Mouse (Mus musculus) liver, embryonic 14.5 days (tissue): ENCODE measurements around the gene Vamp8. TPM values are rescaled to one million over a fixed set of nuclear protein-coding genes. Genes with fewer than 3 reads are reported as not detected.
A peak's percentile ranks its signal among the peaks of the same experiment; 100 is the strongest.

Source experiments
- ATAC-seq: fragments of 200-750 bp; cut with Nextera tagmentation; 2 replicates; pipeline ENCODE4 v1.8.0; 2017; ENCODE audit warnings: moderate number of reproducible peaks, mild to moderate bottlenecking, moderate library complexity; ENCODE audit not compliant: insufficient read depth
- DNase-seq, 3 experiments: peaks; one replicate each; pipeline ENCODE4 v3.0.0-alpha.2; 2012 to 2013; ENCODE audit warnings: low read depth in 3 of 3, low spot score in 3 of 3
- H3K27ac ChIP-seq: fragments of 300-500 bp; sonication (generic); 2 replicates; pipeline ENCODE4 v1.5.1; 2014; ENCODE audit warnings: moderate library complexity, mild to moderate bottlenecking, control low read depth, inconsistent platforms
- H3K27me3 ChIP-seq: fragments of 300-500 bp; sonication (generic); 2 replicates; pipeline ENCODE4 v1.6.1; 2014; ENCODE audit warnings: mild to moderate bottlenecking, low read length, moderate library complexity; ENCODE audit not compliant: control insufficient read depth, insufficient read depth
- H3K36me3 ChIP-seq: fragments of 300-500 bp; sonication (generic); replicated peaks from 2 replicates; pipeline ENCODE4 v1.6.1; 2014; ENCODE audit warnings: low read depth; ENCODE audit not compliant: control insufficient read depth, insufficient read depth
- H3K4me1 ChIP-seq, 2 experiments: fragments of 200-500 bp in 1 of 2; fragments of 300-500 bp in 1 of 2; sonication (generic) in 1 of 2; replicated peaks; 2 replicates each; pipeline ENCODE4 v1.6.1; 2012 to 2014; ENCODE audit warnings: antibody characterized with exemption in 1 of 2, inconsistent platforms in 1 of 2, low read length in 1 of 2; ENCODE audit not compliant: control insufficient read depth in 2 of 2, insufficient read depth in 2 of 2
- H3K4me2 ChIP-seq: fragments of 300-500 bp; sonication (generic); 2 replicates; pipeline ENCODE4 v1.6.1; 2014; ENCODE audit warnings: low read depth, mild to moderate bottlenecking, control low read depth, moderate library complexity
- H3K4me3 ChIP-seq, 2 experiments: fragments of 200-500 bp in 1 of 2; fragments of 300-500 bp in 1 of 2; sonication (generic) in 1 of 2; 2 replicates each; pipeline ENCODE4 v1.5.1; 2012 to 2014; ENCODE audit warnings: low read depth in 2 of 2, low read length in 2 of 2, mild to moderate bottlenecking in 2 of 2, control low read depth in 1 of 2, inconsistent platforms in 1 of 2, moderate library complexity in 1 of 2; ENCODE audit not compliant: insufficient read depth in 1 of 2
- H3K9ac ChIP-seq: fragments of 300-500 bp; sonication (generic); replicated peaks from 2 replicates; pipeline ENCODE4 v1.6.1; 2014; ENCODE audit warnings: mild to moderate bottlenecking, control low read depth, moderate library complexity
- H3K9me3 ChIP-seq: fragments of 300-500 bp; sonication (generic); 2 replicates; pipeline ENCODE4 v1.6.1; 2016; ENCODE audit warnings: low read length, mixed read lengths; ENCODE audit not compliant: control insufficient read depth
- CTCF ChIP-seq: IDR thresholded peaks from 2 replicates; pipeline ENCODE4 v1.5.1; 2016; ENCODE audit warnings: antibody characterized with exemption, low read depth, control low read depth
- EP300 ChIP-seq: IDR thresholded peaks from 2 replicates; pipeline ENCODE4 v1.6.1; 2016; ENCODE audit warnings: antibody characterized with exemption, low read depth
- WGBS: fragments of 180-500 bp; shearing (Covaris S2); extraction: QIAGEN DNeasy Blood & Tissue Kit; methylation state at CpG from one replicate; pipeline ENCODE4 v1.1.7; 2014; ENCODE audit not compliant: insufficient replicate concordance; 5-methylcytosine and 5-hydroxymethylcytosine counted together
- polyA plus RNA-seq, 2 experiments: library from polyadenylated mRNA; depleted of rRNA in 1 of 2; stranded (reverse) in 1 of 2; unstranded in 1 of 2; fragments of >200 nt; fragmentation: Nextera tagmentation in 1 of 2; extraction: Ambion mirVana in 1 of 2; gene quantifications; 2 replicates each; pipeline versions ENCODE4 v1.2.1 to v1.2.3; 2012 to 2014

Vamp8 gene
- polyA plus RNA-seq, 2 experiments, result 188 to 276 TPM

DNA sequence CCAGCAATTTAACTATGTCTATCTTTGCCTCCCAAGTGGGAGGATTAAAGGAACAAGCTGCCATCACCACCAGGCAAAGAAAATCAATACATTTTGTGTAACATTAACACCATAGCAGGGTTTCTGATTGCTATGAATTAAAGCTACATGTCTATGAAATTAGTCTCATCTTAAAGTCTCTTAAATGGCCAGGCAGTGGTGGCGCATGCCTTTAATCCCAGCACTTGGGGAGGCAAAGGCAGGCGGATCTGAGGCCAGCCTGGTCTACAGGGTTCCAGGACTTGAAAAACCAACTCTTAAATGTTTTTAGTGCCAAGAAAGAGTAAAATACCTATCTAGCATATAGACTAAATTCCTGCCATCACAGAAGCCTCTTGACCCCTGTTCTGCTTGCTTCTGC, 41.6 kb upstream of the Vamp8 start:
- no peak overlapping the region for H3K27ac ChIP-seq
- H3K9ac ChIP-seq, result no peak overlapping the region
- no peaks in the 10 kb centered on the region for H3K9me3 ChIP-seq
- ATAC-seq, result 0 out of 2 replicates have a peak, but pooled peaks have one; percentile 2
- 82% methylated on average over 2 of the region's 2 CpGs for WGBS
- no peak overlapping the region for H3K4me3 ChIP-seq
- TF ChIP-seq EP300 (no peak), CTCF (no peak)
- H3K27me3 ChIP-seq, result no peaks in the 10 kb centered on the region
- H3K4me1 ChIP-seq, result peaks cover 0 to under 1% of the 10 kb centered on the region in 2 experiments; a peak in 1 of 4 replicates
- no peak for DNase-seq
- peaks cover 68% of the 10 kb centered on the region for H3K36me3 ChIP-seq
- H3K4me2 ChIP-seq, result no peak overlapping the region

DNA sequence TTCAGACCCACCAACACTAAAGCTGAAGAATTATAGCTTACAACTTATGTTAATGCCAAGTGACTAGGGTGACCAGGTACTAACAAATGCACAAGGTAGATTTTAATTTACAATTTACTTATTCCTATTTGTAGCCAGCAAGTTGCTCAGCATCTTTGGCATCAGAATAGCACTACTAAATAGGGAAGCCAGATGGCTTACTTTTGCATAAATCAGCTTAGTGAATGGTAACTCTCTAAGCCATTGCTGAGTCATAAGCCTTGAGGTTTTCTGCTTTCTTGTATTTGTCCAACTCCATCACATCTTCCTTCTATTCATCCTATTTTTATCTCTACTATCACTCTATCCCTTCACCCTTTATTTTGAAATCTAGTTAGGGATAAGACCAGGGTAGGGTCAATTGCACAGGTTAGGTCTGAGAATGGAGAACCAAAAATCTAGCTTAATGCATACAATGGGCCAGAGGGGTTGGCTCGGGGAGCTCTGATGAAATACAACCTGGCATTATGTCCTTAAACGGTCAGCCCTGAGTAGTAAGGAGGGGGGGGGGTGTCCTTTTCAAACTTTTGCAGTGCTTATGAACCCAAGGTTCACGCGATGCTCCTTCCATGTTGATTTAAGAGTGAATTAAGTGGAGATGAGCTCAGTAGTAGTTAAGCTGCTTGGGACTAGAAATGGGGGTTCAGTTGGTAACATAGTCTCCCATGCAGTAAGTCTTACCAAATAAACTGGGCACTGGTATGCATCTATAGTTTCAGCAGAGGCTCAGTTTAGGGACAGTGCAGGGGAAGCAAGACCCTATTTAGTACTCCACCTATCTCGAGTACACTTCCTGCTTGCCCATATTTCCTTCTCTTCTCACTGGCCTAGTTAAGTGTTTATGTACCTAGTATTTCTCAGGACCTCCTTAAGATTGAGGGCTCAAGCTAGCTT, 40.8 kb upstream of the Vamp8 start:
- Histone ChIP-seq H3K4me2 (no peak overlapping the region), H3K36me3 (peaks cover 62% of the 10 kb centered on the region), H3K9ac (no peak overlapping the region), H3K27me3 (no peaks in the 10 kb centered on the region), H3K4me1 (no peaks in the 10 kb centered on the region), H3K27ac (no peak overlapping the region), H3K4me3 (no peak overlapping the region), H3K9me3 (no peaks in the 10 kb centered on the region)
- 23% methylated on average over 5 of the region's 5 CpGs for WGBS
- DNase-seq (no peak), ATAC-seq (peak; percentile 48)
- TF ChIP-seq CTCF (no peak), EP300 (no peak)

DNA sequence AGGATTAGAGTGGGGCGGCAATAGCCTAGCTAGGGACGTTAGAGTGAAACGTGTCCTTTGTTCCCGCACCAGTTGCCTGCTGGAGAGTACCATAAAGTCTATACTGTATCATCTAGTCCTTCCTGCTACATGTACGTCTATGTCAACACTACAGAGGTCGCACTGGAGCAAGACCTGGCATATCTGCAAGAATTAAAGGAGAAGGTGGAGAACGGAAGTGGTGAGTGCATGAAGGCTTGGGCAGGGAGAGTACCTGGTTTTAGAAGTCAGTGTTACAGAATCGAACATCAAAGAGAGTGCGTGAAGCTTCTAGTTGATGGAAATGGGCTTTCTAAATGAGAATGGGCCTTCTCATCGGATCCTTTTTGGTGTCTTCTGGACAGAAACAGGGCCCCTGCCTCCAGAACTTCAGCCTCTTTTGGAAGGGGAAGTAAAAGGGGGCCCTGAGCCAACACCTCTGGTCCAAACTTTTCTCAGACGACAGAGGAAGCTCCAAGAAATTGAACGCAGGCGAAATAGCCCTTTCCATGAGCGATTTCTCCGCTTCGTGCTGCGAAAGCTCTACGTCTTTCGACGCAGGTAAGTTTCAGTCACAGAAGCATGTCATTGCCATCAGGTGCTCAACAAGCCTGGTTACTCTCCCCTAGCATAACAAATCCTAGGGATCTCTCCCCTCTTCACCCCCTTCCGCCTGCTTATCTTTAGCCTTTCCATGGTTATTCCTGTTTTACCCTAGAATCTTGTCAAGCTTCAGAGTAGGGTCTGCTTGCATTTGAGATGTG, 38.7 kb upstream of the Vamp8 start:
- H3K36me3 ChIP-seq, result peaks cover 54% of the 10 kb centered on the region

DNA sequence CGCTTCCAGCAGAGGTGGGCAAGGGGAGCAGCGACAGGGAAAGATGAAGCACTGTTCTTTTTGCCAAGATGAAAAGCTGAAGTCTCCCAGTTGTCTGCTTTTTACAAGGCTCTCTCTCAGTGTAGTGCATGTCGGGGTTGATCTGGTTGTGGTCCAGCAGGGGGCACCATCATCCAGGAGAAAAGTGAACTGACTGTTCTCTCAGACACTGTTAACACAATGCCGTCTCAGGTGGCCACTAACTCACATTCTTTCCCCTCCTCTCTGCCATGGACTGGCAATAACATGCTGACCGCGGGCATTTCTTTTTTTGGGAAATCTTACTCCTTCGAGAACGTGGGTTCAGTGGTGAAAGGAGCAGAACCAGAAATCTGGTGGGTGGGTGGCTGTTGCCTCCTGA, 37.5 kb upstream of the Vamp8 start:
- peaks cover 51% of the 10 kb centered on the region for H3K36me3 ChIP-seq
- no peak overlapping the region for H3K4me2 ChIP-seq
- WGBS, result 36% methylated on average over 8 of the region's 8 CpGs
- TF ChIP-seq CTCF (peak; percentile 87), EP300 (no peak)
- no peak overlapping the region for H3K9ac ChIP-seq
- H3K4me1 ChIP-seq, result no peaks in the 10 kb centered on the region
- 0 out of 2 replicates have a peak, but pooled peaks have one; percentile 26 for ATAC-seq
- no peaks in the 10 kb centered on the region for H3K27me3 ChIP-seq
- no peak for DNase-seq
- H3K27ac ChIP-seq, result no peak overlapping the region
- no peaks in the 10 kb centered on the region for H3K9me3 ChIP-seq
- H3K4me3 ChIP-seq, result no peak overlapping the region

More for the DNA sequence above, 38.7 kb upstream of the Vamp8 start:
- TF ChIP-seq EP300, result no peak
- no peak for TF ChIP-seq CTCF
- no peak overlapping the region for H3K4me3 ChIP-seq
- no peak overlapping the region for H3K9ac ChIP-seq
- 85% methylated on average over 21 of the region's 21 CpGs for WGBS
- H3K27ac ChIP-seq, result no peak overlapping the region
- no peak for DNase-seq
- no peak for ATAC-seq
- H3K27me3 ChIP-seq, result no peaks in the 10 kb centered on the region
- H3K4me1 ChIP-seq, result no peaks in the 10 kb centered on the region
- H3K9me3 ChIP-seq, result no peaks in the 10 kb centered on the region
- H3K4me2 ChIP-seq, result no peak overlapping the region

DNA sequence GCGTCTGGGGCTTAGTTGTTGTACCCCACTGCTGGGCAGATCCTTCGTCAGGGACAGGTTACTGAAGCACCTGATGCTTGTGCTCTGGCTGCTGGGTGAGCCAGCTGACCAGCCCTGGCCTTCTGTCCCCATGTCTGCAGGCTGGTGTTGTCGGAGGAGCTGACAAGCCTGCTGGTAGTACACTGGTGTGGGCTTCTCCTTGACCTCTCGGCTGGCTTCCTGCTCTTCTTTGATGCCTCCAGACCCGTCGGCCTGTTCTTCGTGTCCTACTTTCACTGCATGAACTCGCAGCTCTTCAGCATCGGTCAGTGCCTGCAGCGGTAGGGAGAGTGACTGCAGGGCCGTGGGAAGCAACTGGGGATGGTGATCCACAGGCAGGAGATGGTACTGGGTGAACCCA, 35.1 kb upstream of the Vamp8 start:
- no peak overlapping the region for H3K27ac ChIP-seq
- H3K27me3 ChIP-seq, result no peaks in the 10 kb centered on the region
- DNase-seq, result no peak
- no peak overlapping the region for H3K4me3 ChIP-seq
- 86% methylated on average over 11 of the region's 11 CpGs for WGBS
- no peak overlapping the region for H3K4me2 ChIP-seq
- no peak for ATAC-seq
- H3K9me3 ChIP-seq, result no peaks in the 10 kb centered on the region
- H3K4me1 ChIP-seq, result no peaks in the 10 kb centered on the region
- H3K36me3 ChIP-seq, result peaks cover 39% of the 10 kb centered on the region
- no peak overlapping the region for H3K9ac ChIP-seq
- TF ChIP-seq EP300, result no peak
- no peak for TF ChIP-seq CTCF
